Mouse (Mus musculus): Measurements from ENCODE around the gene Ptk6.

DNA sequence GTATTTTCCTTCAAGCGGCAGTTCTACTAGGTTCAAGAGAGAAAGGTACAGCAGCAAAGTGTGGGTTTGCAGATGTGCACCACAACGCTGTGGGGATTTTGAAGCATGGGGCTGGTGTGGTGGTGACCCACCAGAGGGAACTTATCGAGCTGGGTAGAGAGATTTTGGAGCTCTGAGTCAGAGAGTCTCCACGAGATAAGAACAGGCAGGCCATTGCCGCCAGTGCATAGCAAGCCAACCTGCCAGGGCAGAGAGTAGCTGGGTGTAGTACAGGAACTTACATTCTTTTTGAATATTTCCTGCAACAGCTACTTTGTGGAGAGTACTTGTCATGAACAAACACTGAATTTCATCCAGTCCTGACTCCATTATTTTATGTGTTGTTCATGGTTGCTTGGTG lies 24.1 kb downstream of the Ptk6 start:
- TF ChIP-seq ZC3H11A (IDR thresholded peaks at IDR 0.05; ENCODE audit: borderline replicate concordance, low read depth, low read length): no peak
- no peak for TF ChIP-seq CHD2 (IDR thresholded peaks at IDR 0.05; ENCODE audit: low read depth, low read length)
- TF ChIP-seq MAFK (IDR thresholded peaks at IDR 0.05; ENCODE audit: insufficient read depth, low read depth, low read length): no peak

Measured in ES-E14 (cell line).